18 mouse cellular contexts compared by ENCODE assay signal in the genomic region with DNA sequence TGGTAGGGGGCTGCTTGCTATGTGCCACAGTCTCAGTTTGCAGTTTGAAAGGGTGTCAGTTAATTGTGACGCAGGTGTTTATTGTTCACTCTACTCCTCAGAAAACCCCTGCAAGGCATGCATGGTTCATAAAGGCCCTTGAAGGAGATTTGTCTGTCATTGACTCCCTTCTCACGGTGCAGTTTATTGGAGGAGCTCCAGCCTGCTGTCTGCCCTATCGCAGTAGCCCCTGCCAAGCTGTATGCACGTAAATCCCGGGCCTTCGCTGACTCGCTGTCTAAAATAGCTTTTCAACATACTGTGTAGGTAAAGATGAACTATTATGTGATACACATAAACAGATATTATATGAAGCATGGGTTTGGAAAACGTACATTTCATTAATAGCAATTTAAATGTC. TPM values are rescaled to one million over a fixed set of nuclear protein-coding genes. Genes with fewer than 3 reads are reported as not detected.
DNase-seq lines count a peak whose midpoint lies in the region; ATAC-seq lines count a peak whose summit lies in the region.
"Had no signal": no experiment of that assay in that cellular context is flagged by ENCODE, and none has a peak within 500 bp of the region (broad histone marks: within the 10 kb centered on the region; RNA-seq: fewer than 3 reads in every experiment).

No protein-coding gene starts in this region.

- ATAC-seq in hindbrain, embryonic 11.5 days (ENCODE audit: low FRiP score): no peak
- no peak for ATAC-seq in midbrain, embryonic 14.5 days (ENCODE audit: low FRiP score, low TSS enrichment)

- no peak overlapping the region for H3K4me3 ChIP-seq in embryonic facial prominence, embryonic 10.5 days
- no peak overlapping the region for H3K4me3 ChIP-seq in hindbrain, embryonic 11.5 days (ENCODE audit: low read depth, low read length)
- no peak overlapping the region for H3K4me3 ChIP-seq in midbrain, embryonic 14.5 days (replicated peaks; ENCODE audit: low read depth, low read length)
- H3K4me3 ChIP-seq: heart, embryonic 13.5 days; myocyte had no signal

- peak; percentile 91 for DNase-seq in heart, adult 11 months
- no peak for DNase-seq in heart, postnatal 25 days (ENCODE audit: low spot score)
- DNase-seq in embryonic facial prominence, embryonic 10.5 days (ENCODE audit: low spot score): no peak
- peak; percentile 24 for DNase-seq in hindbrain, embryonic 11.5 days (ENCODE audit: low spot score)
- DNase-seq in midbrain, embryonic 14.5 days: peak; percentile 72
- DNase-seq in natural killer cell, adult 2 months (ENCODE audit: low spot score in 2 of 2): no peak
- DNase-seq in kidney, adult 11 months: no peak
- no peak for DNase-seq in gastrocnemius, postnatal 25 days
- DNase-seq: adrenal gland, postnatal 36 days; cerebellum, adult 18-20 months; kidney, adult 2 months; liver had no signal

- H3K9ac ChIP-seq in hindbrain, embryonic 11.5 days (ENCODE audit: low read depth, low read length): no peak overlapping the region
- H3K9ac ChIP-seq in midbrain, embryonic 14.5 days (replicated peaks; ENCODE audit: low read length): no peak overlapping the region
- H3K9ac ChIP-seq: heart, embryonic 13.5 days had no signal

- H3K9me3 ChIP-seq in embryonic facial prominence, embryonic 10.5 days: no peaks in the 10 kb centered on the region
- no peaks in the 10 kb centered on the region for H3K9me3 ChIP-seq in hindbrain, embryonic 11.5 days (ENCODE audit: control insufficient read depth, low read length)
- no peaks in the 10 kb centered on the region for H3K9me3 ChIP-seq in midbrain, embryonic 14.5 days (ENCODE audit: control insufficient read depth, low read length)
- H3K9me3 ChIP-seq: heart, embryonic 13.5 days had no signal

- peaks cover 54% of the 10 kb centered on the region for H3K4me1 ChIP-seq in embryonic facial prominence, embryonic 10.5 days
- H3K4me1 ChIP-seq in hindbrain, embryonic 11.5 days (replicated peaks; ENCODE audit: control insufficient read depth, insufficient read depth, low read length): peaks cover 27% of the 10 kb centered on the region
- peaks cover 76% of the 10 kb centered on the region for H3K4me1 ChIP-seq in midbrain, embryonic 14.5 days (ENCODE audit: control insufficient read depth, insufficient read depth, low read length)

- intact Hi-C loops in heart, postnatal 25 days (cut with DNase I): no loop called here

- 88% methylated on average over 8 of the region's 8 CpGs for WGBS in embryonic facial prominence, embryonic 10.5 days
- WGBS in hindbrain, embryonic 11.5 days: 65% methylated on average over 8 of the region's 8 CpGs
- 27% methylated on average over 8 of the region's 8 CpGs for whole genome bisulfite sequencing in midbrain, embryonic 14.5 days

- peaks cover 68% of the 10 kb centered on the region for H3K36me3 ChIP-seq in embryonic facial prominence, embryonic 10.5 days (replicated peaks)
- H3K36me3 ChIP-seq in hindbrain, embryonic 11.5 days (ENCODE audit: control insufficient read depth, insufficient read depth, low read length): no peaks in the 10 kb centered on the region
- peaks cover 13% of the 10 kb centered on the region for H3K36me3 ChIP-seq in midbrain, embryonic 14.5 days (ENCODE audit: control insufficient read depth, insufficient read depth, low read length)

- H3K4me2 ChIP-seq in hindbrain, embryonic 11.5 days (replicated peaks; ENCODE audit: low read depth, low read length): no peak overlapping the region
- H3K4me2 ChIP-seq in midbrain, embryonic 14.5 days (ENCODE audit: low read length): peak overlapping the region; percentile 6; the same call in 1 of the 2 replicates
- H3K4me2 ChIP-seq: heart, embryonic 13.5 days had no signal

- peak overlapping the region; percentile 40; the same call in 1 of the 2 replicates for H3K27ac ChIP-seq in embryonic facial prominence, embryonic 10.5 days (replicated peaks)
- H3K27ac ChIP-seq in hindbrain, embryonic 11.5 days (ENCODE audit: low read depth, low read length): peak overlapping the region; percentile 87
- H3K27ac ChIP-seq in midbrain, embryonic 14.5 days (replicated peaks; ENCODE audit: low read depth, low read length): peak overlapping the region; percentile 65
- H3K27ac ChIP-seq: heart, embryonic 13.5 days; macrophage had no signal

- H3K27me3 ChIP-seq in embryonic facial prominence, embryonic 10.5 days (replicated peaks; ENCODE audit: low read depth, poor library complexity, severe bottlenecking): peaks cover 19% of the 10 kb centered on the region; the same call in 1 of the 2 replicates
- no peaks in the 10 kb centered on the region for H3K27me3 ChIP-seq in hindbrain, embryonic 11.5 days (ENCODE audit: control insufficient read depth, insufficient read depth, low read length)
- peaks cover 3% of the 10 kb centered on the region; the same call in 1 of the 2 replicates for H3K27me3 ChIP-seq in midbrain, embryonic 14.5 days (ENCODE audit: control insufficient read depth, insufficient read depth, low read length)

RNA-seq across cellular contexts. Expression of a gene that starts 45.2 kb away (rescaled TPM):
- not detected for total RNA-seq in heart, postnatal 25 days (2021)
- not detected in 2 replicates for polyA plus RNA-seq in embryonic facial prominence, embryonic 10.5 days (2016; fragmentation: Nextera tagmentation; extraction: Ambion mirVana)
- polyA plus RNA-seq in hindbrain, embryonic 11.5 days (2014; fragmentation: Nextera tagmentation; extraction: Ambion mirVana): not detected in 2 replicates
- not detected in 2 replicates for polyA plus RNA-seq in midbrain, embryonic 14.5 days (2014; fragmentation: Nextera tagmentation; extraction: Ambion mirVana)
- total RNA-seq in gastrocnemius, postnatal 25 days (2021): not detected
- total RNA-seq: adrenal gland, postnatal 36 days; gastrocnemius, adult 8-10 months had no signal
- polyA plus RNA-seq: heart, embryonic 13.5 days; kidney, adult 2 months; large intestine, adult 2 months; macrophage; myocyte; thymus, postnatal 0 days had no signal

Comparison
In these comparisons a context has a peak if more than half of its experiments do, and no peak if none do; other contexts are left out.
1. DNase-seq: peak in heart, adult 11 months (single experiment), hindbrain, embryonic 11.5 days (single experiment) and midbrain, embryonic 14.5 days (single experiment); none in heart, postnatal 25 days (single experiment), embryonic facial prominence, embryonic 10.5 days (single experiment), natural killer cell, adult 2 months (0 of 2), kidney, adult 11 months (single experiment) and gastrocnemius, postnatal 25 days (single experiment).
2. Peak in every context shown above with its lines, with median percentiles within 50 percentile points of each other: H3K27ac ChIP-seq.